Mouse (Mus musculus): ENCODE results near the gene Gfod2. TPM values are rescaled to one million over a fixed set of nuclear protein-coding genes. Genes with fewer than 3 reads are reported as not detected.

Gfod2 gene
- total and polyA plus RNA-seq, 2 experiments = 3.4 to 6.3 TPM

GRCm38 (mm10) chr8:105685325-105685724 is 73.1 kb downstream of the Gfod2 start:
- Histone ChIP-seq H3K36me3 (ENCODE audit: control insufficient read depth, insufficient read depth, low read length) (peaks cover 14% of the 10 kb centered on the region; the same call in 1 of the 2 replicates), H3K4me3 (ENCODE audit: insufficient read depth, low read depth, low read length) (no peak overlapping the region), H3K9ac (ENCODE audit: low read depth, low read length) (no peak overlapping the region), H3K4me1 (ENCODE audit: control insufficient read depth, insufficient read depth, low read length) (no peaks in the 10 kb centered on the region), H3K79me2 (ENCODE audit: control insufficient read depth, insufficient read depth, low read length) (no peaks in the 10 kb centered on the region), H3K27ac (replicated peaks; ENCODE audit: insufficient read depth, low read depth, low read length) (no peak overlapping the region), H3K27me3 (ENCODE audit: control insufficient read depth, insufficient read depth, low read length) (no peaks in the 10 kb centered on the region)
- no peak for TF ChIP-seq CTCF (IDR thresholded peaks at IDR 0.05; ENCODE audit: low read depth, low read length)
- TF ChIP-seq POLR2A (IDR thresholded peaks at IDR 0.05; ENCODE audit: extremely low read depth, insufficient read depth, low read length) = no peak
- no peak for DNase-seq (ENCODE audit: extremely low read depth, low read depth, low spot score)
- WGBS = 75% methylated on average over 7 of the region's 7 CpGs

- H3K4me1 ChIP-seq (ENCODE audit: control insufficient read depth, insufficient read depth, low read length) = no peaks in the 10 kb centered on the region
- WGBS = 61% methylated on average over 1 of the region's 1 CpGs
- H3K27ac ChIP-seq (replicated peaks; ENCODE audit: insufficient read depth, low read depth, low read length) = no peak overlapping the region
- H3K36me3 ChIP-seq (ENCODE audit: control insufficient read depth, insufficient read depth, low read length) = peaks cover 57% of the 10 kb centered on the region
- H3K27me3 ChIP-seq (ENCODE audit: control insufficient read depth, insufficient read depth, low read length) = no peaks in the 10 kb centered on the region
- DNase-seq (ENCODE audit: extremely low read depth, low read depth, low spot score) = no peak
- no peak overlapping the region for H3K4me3 ChIP-seq (ENCODE audit: insufficient read depth, low read depth, low read length)
- peak; percentile 8; the same call in 1 of the 2 replicates for TF ChIP-seq CTCF (IDR thresholded peaks at IDR 0.05; ENCODE audit: low read depth, low read length)
- no peak for TF ChIP-seq POLR2A (IDR thresholded peaks at IDR 0.05; ENCODE audit: extremely low read depth, insufficient read depth, low read length)
- H3K9ac ChIP-seq (ENCODE audit: low read depth, low read length) = no peak overlapping the region
- H3K79me2 ChIP-seq (ENCODE audit: control insufficient read depth, insufficient read depth, low read length) = no peaks in the 10 kb centered on the region
Observed at GRCm38 (mm10) chr8:105677891-105678290, 80.6 kb downstream of the Gfod2 start.

Other genes with a start within 250 kb of the Gfod2 start
- not detected in 2 replicates for gene Hsd11b2, start 239.9 kb downstream of the Gfod2 start, total RNA-seq (2014; rRNA removed)
- 0.09 and 0.12 TPM in 2 replicates for gene Hsd11b2, start 239.9 kb downstream of the Gfod2 start, polyA plus RNA-seq (2012; rRNA removed)
- 63.5 and 85.9 TPM in 2 replicates for gene Atp6v0d1, start 192.6 kb downstream of the Gfod2 start, total RNA-seq (2014; rRNA removed)
- gene Atp6v0d1, start 192.6 kb downstream of the Gfod2 start, polyA plus RNA-seq (2012; rRNA removed) = 77.2 and 82.0 TPM in 2 replicates
- gene Ripor1, start 153.4 kb downstream of the Gfod2 start, total RNA-seq (2014; rRNA removed) = 1.3 and 2.6 TPM in 2 replicates
- gene Ripor1, start 153.4 kb downstream of the Gfod2 start, polyA plus RNA-seq (2012; rRNA removed) = 5.5 and 7.4 TPM in 2 replicates
- 14.6 and 15.6 TPM in 2 replicates for gene Ctcf, start 122.1 kb downstream of the Gfod2 start, total RNA-seq (2014; rRNA removed)
- 6.6 TPM in 2 replicates for gene Ctcf, start 122.1 kb downstream of the Gfod2 start, polyA plus RNA-seq (2012; rRNA removed)
- not detected in 2 replicates for gene Agrp, start 121.3 kb downstream of the Gfod2 start, total RNA-seq (2014; rRNA removed)
- gene Agrp, start 121.3 kb downstream of the Gfod2 start, polyA plus RNA-seq (2012; rRNA removed) = not detected in 2 replicates
- gene Carmil2, start 72.4 kb downstream of the Gfod2 start, total RNA-seq (2014; rRNA removed) = under 0.01 and 0.07 TPM in 2 replicates
- gene Carmil2, start 72.4 kb downstream of the Gfod2 start, polyA plus RNA-seq (2012; rRNA removed) = 0.32 and 0.64 TPM in 2 replicates
- 1.5 and 3.2 TPM in 2 replicates for gene Acd, start 57.6 kb downstream of the Gfod2 start, total RNA-seq (2014; rRNA removed)
- 18.3 and 22.8 TPM in 2 replicates for gene Acd, start 57.6 kb downstream of the Gfod2 start, polyA plus RNA-seq (2012; rRNA removed)
- gene Pard6a, start 57.5 kb downstream of the Gfod2 start, total RNA-seq (2014; rRNA removed) = 4.1 and 5.4 TPM in 2 replicates
- gene Pard6a, start 57.5 kb downstream of the Gfod2 start, polyA plus RNA-seq (2012; rRNA removed) = 8.1 and 8.6 TPM in 2 replicates
- not detected in 2 replicates for gene 4933405L10Rik, start 51.0 kb downstream of the Gfod2 start, total RNA-seq (2014; rRNA removed)
- gene 4933405L10Rik, start 51.0 kb downstream of the Gfod2 start, polyA plus RNA-seq (2012; rRNA removed) = not detected in 2 replicates
- gene Enkd1, start 50.5 kb downstream of the Gfod2 start, total RNA-seq (2014; rRNA removed) = 0.13 TPM in 1 of 2 replicates, not detected in the other
- 0.42 and 0.62 TPM in 2 replicates for gene Enkd1, start 50.5 kb downstream of the Gfod2 start, polyA plus RNA-seq (2012; rRNA removed)
- 19.7 and 26.9 TPM in 2 replicates for gene Ranbp10, start 68.7 kb upstream of the Gfod2 start, total RNA-seq (2014; rRNA removed)
- 37.1 and 38.0 TPM in 2 replicates for gene Ranbp10, start 68.7 kb upstream of the Gfod2 start, polyA plus RNA-seq (2012; rRNA removed)
- not detected in 2 replicates for gene Tsnaxip1, start 69.1 kb upstream of the Gfod2 start, total RNA-seq (2014; rRNA removed)
- not detected in 2 replicates for gene Tsnaxip1, start 69.1 kb upstream of the Gfod2 start, polyA plus RNA-seq (2012; rRNA removed)
- gene Cenpt, start 94.6 kb upstream of the Gfod2 start, total RNA-seq (2014; rRNA removed) = 0.92 and 1.4 TPM in 2 replicates
- 1.9 and 2.1 TPM in 2 replicates for gene Cenpt, start 94.6 kb upstream of the Gfod2 start, polyA plus RNA-seq (2012; rRNA removed)
- gene Thap11, start 96.5 kb upstream of the Gfod2 start, total RNA-seq (2014; rRNA removed) = 11.3 and 15.6 TPM in 2 replicates
- gene Thap11, start 96.5 kb upstream of the Gfod2 start, polyA plus RNA-seq (2012; rRNA removed) = 26.9 and 28.5 TPM in 2 replicates
- 21.6 and 28.1 TPM in 2 replicates for gene Nutf2, start 101.9 kb upstream of the Gfod2 start, total RNA-seq (2014; rRNA removed)
- 23.9 and 29.3 TPM in 2 replicates for gene Nutf2, start 101.9 kb upstream of the Gfod2 start, polyA plus RNA-seq (2012; rRNA removed)
- gene Edc4, start 122.2 kb upstream of the Gfod2 start, total RNA-seq (2014; rRNA removed) = 7.5 and 12.1 TPM in 2 replicates
- 20.0 and 32.0 TPM in 2 replicates for gene Edc4, start 122.2 kb upstream of the Gfod2 start, polyA plus RNA-seq (2012; rRNA removed)
- not detected in 2 replicates for gene Nrn1l, start 134.9 kb upstream of the Gfod2 start, total RNA-seq (2014; rRNA removed)
- 0.35 and 1.5 TPM in 2 replicates for gene Nrn1l, start 134.9 kb upstream of the Gfod2 start, polyA plus RNA-seq (2012; rRNA removed)
- gene Pskh1, start 141.8 kb upstream of the Gfod2 start, total RNA-seq (2014; rRNA removed) = 19.0 and 20.1 TPM in 2 replicates
- gene Pskh1, start 141.8 kb upstream of the Gfod2 start, polyA plus RNA-seq (2012; rRNA removed) = 35.9 and 37.9 TPM in 2 replicates
- gene Ctrl, start 175.2 kb upstream of the Gfod2 start, total RNA-seq (2014; rRNA removed) = 8.5 and 59.0 TPM in 2 replicates
- gene Ctrl, start 175.2 kb upstream of the Gfod2 start, polyA plus RNA-seq (2012; rRNA removed) = 1.6 and 2.0 TPM in 2 replicates
- gene Psmb10, start 179.8 kb upstream of the Gfod2 start, total RNA-seq (2014; rRNA removed) = 86.8 and 109 TPM in 2 replicates
- 122 and 139 TPM in 2 replicates for gene Psmb10, start 179.8 kb upstream of the Gfod2 start, polyA plus RNA-seq (2012; rRNA removed)
- gene Lcat, start 184.7 kb upstream of the Gfod2 start, total RNA-seq (2014; rRNA removed) = 215 and 324 TPM in 2 replicates
- gene Lcat, start 184.7 kb upstream of the Gfod2 start, polyA plus RNA-seq (2012; rRNA removed) = 919 and 969 TPM in 2 replicates
- 10.8 and 14.2 TPM in 2 replicates for gene Slc12a4, start 207.4 kb upstream of the Gfod2 start, total RNA-seq (2014; rRNA removed)
- gene Slc12a4, start 207.4 kb upstream of the Gfod2 start, polyA plus RNA-seq (2012; rRNA removed) = 10.7 and 16.0 TPM in 2 replicates
- not detected in 2 replicates for gene Dpep3, start 220.8 kb upstream of the Gfod2 start, total RNA-seq (2014; rRNA removed)
- not detected in 2 replicates for gene Dpep3, start 220.8 kb upstream of the Gfod2 start, polyA plus RNA-seq (2012; rRNA removed)
- 5.7 and 6.8 TPM in 2 replicates for gene Dus2, start 232.7 kb upstream of the Gfod2 start, total RNA-seq (2014; rRNA removed)
- 5.6 and 7.1 TPM in 2 replicates for gene Dus2, start 232.7 kb upstream of the Gfod2 start, polyA plus RNA-seq (2012; rRNA removed)
- not detected in 2 replicates for gene Dpep2nb, start 247.3 kb upstream of the Gfod2 start, total RNA-seq (2014; rRNA removed)
- not detected in 2 replicates for gene Dpep2nb, start 247.3 kb upstream of the Gfod2 start, polyA plus RNA-seq (2012; rRNA removed)